Mouse (Mus musculus) brain, embryonic 14.5 days (tissue): ENCODE measurements around the gene Mrps21.

ENCODE experiments used
- CTCF ChIP-seq: fragments of 200-500 bp; IDR thresholded peaks from 2 replicates; pipeline ENCODE4 v1.5.1; 2012; ENCODE audit warnings: inconsistent platforms, mild to moderate bottlenecking, moderate library complexity, borderline replicate concordance; ENCODE audit not compliant: insufficient read depth, insufficient read length; ENCODE audit errors: extremely low read depth
- POLR2A ChIP-seq: fragments of 200-500 bp; IDR thresholded peaks from 2 replicates; pipeline ENCODE4 v1.6.1; 2012; ENCODE audit warnings: mild to moderate bottlenecking, inconsistent platforms, borderline replicate concordance; ENCODE audit not compliant: poor library complexity, insufficient read depth, insufficient read length, severe bottlenecking; ENCODE audit errors: extremely low read depth

GRCm38 (mm10) chr3:95820046-95821010 is 51.0 kb downstream of the Mrps21 start:
- TF ChIP-seq CTCF (no peak), POLR2A (no peak)
